Mouse (Mus musculus) heart, embryonic 13.5 days (tissue): Measurements from ENCODE around the gene Cacna1c. TPM values are rescaled to one million over a fixed set of nuclear protein-coding genes. Genes with fewer than 3 reads are reported as not detected.

Experiments
- ATAC-seq: fragments of 200-750 bp; cut with Nextera tagmentation; 2 replicates; pipeline ENCODE4 v1.8.0; 2017; ENCODE audit warnings: moderate TSS enrichment; ENCODE audit not compliant: insufficient number of reproducible peaks, low FRiP score, low TSS enrichment; ENCODE audit errors: extremely low read depth
- H3K27ac ChIP-seq: fragments of 300-500 bp; sonication (generic); replicated peaks from 2 replicates; pipeline ENCODE4 v1.5.1; 2015; ENCODE audit warnings: moderate library complexity, mild to moderate bottlenecking, inconsistent platforms
- H3K27me3 ChIP-seq: fragments of 300-500 bp; sonication (generic); replicated peaks from 2 replicates; pipeline ENCODE4 v1.6.1; 2015; ENCODE audit warnings: mild to moderate bottlenecking, inconsistent platforms
- H3K36me3 ChIP-seq: fragments of 300-500 bp; sonication (generic); 2 replicates; pipeline ENCODE4 v1.6.1; 2015; ENCODE audit warnings: mild to moderate bottlenecking, inconsistent platforms
- H3K4me1 ChIP-seq: fragments of 300-500 bp; sonication (generic); 2 replicates; pipeline ENCODE4 v1.6.1; 2015; ENCODE audit warnings: inconsistent platforms
- H3K4me2 ChIP-seq: fragments of 300-500 bp; sonication (generic); 2 replicates; pipeline ENCODE4 v1.6.1; 2015; ENCODE audit warnings: inconsistent platforms, mild to moderate bottlenecking, moderate library complexity
- H3K4me3 ChIP-seq: fragments of 300-500 bp; sonication (generic); 2 replicates; pipeline ENCODE4 v1.5.1; 2015; ENCODE audit warnings: moderate library complexity, mild to moderate bottlenecking, inconsistent platforms
- H3K9ac ChIP-seq: fragments of 300-500 bp; sonication (generic); 2 replicates; pipeline ENCODE4 v1.6.1; 2015; ENCODE audit warnings: inconsistent platforms, mild to moderate bottlenecking, moderate library complexity
- H3K9me3 ChIP-seq: fragments of 300-500 bp; sonication (generic); 2 replicates; pipeline ENCODE4 v1.6.1; 2016; ENCODE audit warnings: inconsistent platforms
- WGBS: fragments of 180-500 bp; shearing (Covaris S2); methylation state at CpG from one replicate; pipeline ENCODE4 v1.1.7; 2015; ENCODE audit warnings: mixed read lengths; 5-methylcytosine and 5-hydroxymethylcytosine counted together
- polyA plus RNA-seq: library from polyadenylated mRNA; unstranded; fragments of >200 nt; fragmentation: Nextera tagmentation; extraction: Ambion mirVana; gene quantifications from 2 replicates; pipeline ENCODE4 v1.2.1, GENCODE M21; 2015

The Cacna1c gene
- polyA plus RNA-seq, 1 experiment from 2014 or later = 41.8 TPM

DNA sequence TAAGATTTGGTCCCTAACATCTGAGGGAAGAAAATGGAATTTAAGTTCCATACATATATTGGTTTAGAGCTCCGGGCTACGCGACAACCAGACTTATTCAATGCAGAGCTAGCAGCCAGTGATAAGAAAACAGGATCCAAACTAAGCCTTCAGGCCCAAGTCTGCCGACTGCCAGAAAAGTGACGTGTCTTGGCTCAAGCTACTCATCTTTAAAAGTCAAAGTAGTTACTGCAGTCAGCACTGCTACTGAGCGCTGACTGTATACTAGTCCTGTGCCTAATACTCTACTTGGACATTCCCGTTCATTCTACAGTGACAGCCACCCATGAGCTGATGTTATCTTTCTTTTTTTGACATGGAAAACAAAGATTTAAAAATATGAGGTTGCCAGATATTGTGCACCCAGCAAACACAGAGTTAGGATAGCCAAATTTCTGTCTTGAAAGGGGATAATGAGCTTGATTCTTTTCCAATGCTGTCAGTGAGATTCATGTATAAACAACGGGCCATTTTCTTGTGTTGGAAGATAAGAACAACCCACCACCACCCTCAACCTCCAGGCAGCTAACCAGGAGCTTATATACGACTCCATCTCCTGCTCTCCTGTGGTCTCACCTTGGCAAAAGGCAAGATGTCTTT lies 456.1 kb downstream of the Cacna1c start:
- ATAC-seq = no peak
- H3K27ac ChIP-seq = no peak overlapping the region

GRCm38 (mm10) chr6:118739344-118739743 lies 456.9 kb downstream of the Cacna1c start:
- H3K36me3 ChIP-seq = peaks cover 50% of the 10 kb centered on the region
- H3K4me1 ChIP-seq = peaks cover 25% of the 10 kb centered on the region
- no peak overlapping the region for H3K4me2 ChIP-seq
- WGBS = 59% methylated on average over 4 of the region's 4 CpGs
- H3K27ac ChIP-seq = no peak overlapping the region; the same call in 1 of the 2 replicates
- ATAC-seq = no peak
- H3K9ac ChIP-seq = no peak overlapping the region
- H3K9me3 ChIP-seq = no peaks in the 10 kb centered on the region
- no peak overlapping the region for H3K4me3 ChIP-seq
- no peaks in the 10 kb centered on the region for H3K27me3 ChIP-seq

More for the DNA sequence above, 456.1 kb downstream of the Cacna1c start:
- Histone ChIP-seq H3K9ac (no peak overlapping the region), H3K36me3 (peaks cover 50% of the 10 kb centered on the region), H3K4me1 (peaks cover 25% of the 10 kb centered on the region), H3K4me3 (no peak overlapping the region), H3K27me3 (no peaks in the 10 kb centered on the region), H3K4me2 (no peak overlapping the region), H3K9me3 (no peaks in the 10 kb centered on the region)
- WGBS = 63% methylated on average over 9 of the region's 9 CpGs

- H3K9me3 ChIP-seq = no peaks in the 10 kb centered on the region
- peaks cover 51% of the 10 kb centered on the region for H3K36me3 ChIP-seq
- H3K9ac ChIP-seq = no peak overlapping the region
- no peak overlapping the region for H3K4me2 ChIP-seq
- WGBS = 49% methylated on average over 3 of the region's 3 CpGs
- no peak overlapping the region for H3K27ac ChIP-seq
- no peaks in the 10 kb centered on the region for H3K27me3 ChIP-seq
- H3K4me3 ChIP-seq = no peak overlapping the region
- peaks cover 25% of the 10 kb centered on the region for H3K4me1 ChIP-seq
- no peak for ATAC-seq
These were observed 457.6 kb downstream of the Cacna1c start for GRCm38 (mm10) chr6:118738656-118739055.

DNA sequence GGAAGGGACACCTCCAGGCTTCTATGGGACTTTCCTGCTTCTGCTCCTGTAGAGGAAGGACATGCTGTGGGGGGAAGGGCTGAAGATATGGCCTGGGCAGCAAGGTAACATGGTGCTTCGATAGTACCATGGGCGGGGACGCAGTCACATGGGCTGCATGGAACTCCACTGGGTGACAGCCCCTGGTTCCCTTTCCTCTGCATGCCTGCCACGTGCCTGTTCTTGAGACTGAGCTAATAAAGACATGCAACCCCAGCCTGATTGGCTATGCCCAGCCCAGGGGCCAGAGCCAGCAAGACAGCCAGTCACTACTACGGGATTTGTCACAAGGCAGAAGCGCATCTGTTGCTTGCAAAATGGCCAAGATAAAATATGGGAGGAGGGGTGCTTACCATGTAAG lies 459.1 kb downstream of the Cacna1c start:
- no peak for ATAC-seq
- Histone ChIP-seq H3K9me3 (no peaks in the 10 kb centered on the region), H3K36me3 (peaks cover 51% of the 10 kb centered on the region)

DNA sequence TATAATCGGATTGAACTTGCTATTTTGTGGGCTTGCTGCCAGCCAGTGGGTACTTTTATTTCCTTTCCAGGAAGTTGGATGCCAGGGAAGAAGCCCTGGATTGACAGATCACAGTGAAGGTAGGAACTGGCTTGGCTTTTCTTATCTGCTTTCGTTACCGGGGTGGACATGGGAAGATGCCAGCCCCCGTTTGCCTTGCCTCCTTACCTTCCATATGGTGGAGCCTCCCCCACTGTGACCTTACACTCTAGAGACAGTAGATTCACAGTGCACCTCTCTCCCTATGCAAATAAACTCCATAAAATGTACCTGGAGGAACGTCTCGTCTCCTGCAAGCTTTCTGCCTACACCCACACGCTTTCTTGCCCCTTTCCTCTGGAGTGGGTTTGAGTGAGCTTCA lies 459.7 kb downstream of the Cacna1c start:
- peaks cover 46% of the 10 kb centered on the region for H3K36me3 ChIP-seq
- H3K4me3 ChIP-seq = no peak overlapping the region
- no peak overlapping the region for H3K4me2 ChIP-seq
- no peaks in the 10 kb centered on the region for H3K9me3 ChIP-seq
- H3K27me3 ChIP-seq = no peaks in the 10 kb centered on the region
- no peak for ATAC-seq
- H3K4me1 ChIP-seq = peaks cover 40% of the 10 kb centered on the region
- H3K27ac ChIP-seq = no peak overlapping the region
- WGBS = 68% methylated on average over 7 of the region's 7 CpGs
- H3K9ac ChIP-seq = no peak overlapping the region

More for the DNA sequence above, 459.1 kb downstream of the Cacna1c start:
- Histone ChIP-seq H3K4me3 (no peak overlapping the region), H3K4me2 (no peak overlapping the region), H3K27me3 (no peaks in the 10 kb centered on the region), H3K4me1 (peaks cover 35% of the 10 kb centered on the region), H3K9ac (no peak overlapping the region), H3K27ac (no peak overlapping the region)
- WGBS = 69% methylated on average over 6 of the region's 6 CpGs

DNA sequence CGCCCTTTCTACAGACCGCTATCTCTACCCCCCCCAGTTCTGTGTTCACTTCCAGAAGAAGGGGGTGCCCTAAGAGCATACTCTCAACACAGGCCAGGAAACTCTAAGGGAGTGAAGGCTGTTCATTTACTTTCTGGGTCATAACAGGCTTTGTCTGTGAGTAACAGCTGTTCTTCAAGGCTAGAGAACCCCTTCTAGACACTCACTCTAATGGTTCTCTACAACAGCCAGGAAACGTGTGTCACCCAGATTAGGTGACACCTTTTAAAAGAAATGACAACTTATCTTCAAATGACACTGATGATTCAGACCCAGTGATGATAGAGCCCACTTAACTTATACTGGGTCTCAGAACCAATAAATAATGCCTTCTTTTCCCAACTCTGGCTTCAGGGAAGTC lies 461.1 kb downstream of the Cacna1c start:
- Histone ChIP-seq H3K27me3 (no peaks in the 10 kb centered on the region), H3K27ac (no peak overlapping the region), H3K36me3 (peaks cover 45% of the 10 kb centered on the region), H3K4me1 (peaks cover 36% of the 10 kb centered on the region), H3K4me2 (no peak overlapping the region), H3K9ac (no peak overlapping the region), H3K9me3 (no peaks in the 10 kb centered on the region), H3K4me3 (no peak overlapping the region)
- 76% methylated on average over 3 of the region's 3 CpGs for WGBS
- no peak for ATAC-seq

DNA sequence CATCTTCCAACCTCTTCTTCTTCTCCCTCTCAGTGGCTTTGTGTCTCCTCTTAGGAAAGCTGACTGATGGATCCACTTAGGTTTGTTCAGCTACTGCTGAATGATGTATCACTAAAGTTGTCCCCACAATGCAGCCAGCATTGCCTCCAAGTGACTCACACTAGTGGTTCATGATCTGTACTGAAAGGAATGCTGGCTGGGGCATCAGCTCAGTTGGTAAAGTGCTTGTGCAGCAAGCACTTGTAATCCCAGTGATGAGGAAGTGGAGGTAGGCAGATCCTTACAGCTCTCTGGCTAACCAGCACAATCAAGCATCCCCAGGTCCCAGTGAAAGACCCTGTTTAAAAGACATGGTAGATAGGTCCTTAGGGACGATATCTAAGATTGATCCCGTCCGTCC lies 464.3 kb downstream of the Cacna1c start:
- Histone ChIP-seq H3K27me3 (no peaks in the 10 kb centered on the region), H3K4me3 (no peak overlapping the region), H3K4me2 (no peak overlapping the region), H3K36me3 (peaks cover 76% of the 10 kb centered on the region), H3K9ac (no peak overlapping the region), H3K27ac (peak overlapping the region; percentile 42), H3K9me3 (0 out of 2 replicates have a peak, but pooled peaks cover 7% of the 10 kb centered on the region), H3K4me1 (peaks cover 18% of the 10 kb centered on the region)
- 77% methylated on average over 3 of the region's 3 CpGs for WGBS
- ATAC-seq = no peak; the same call in 1 of the 2 replicates

DNA sequence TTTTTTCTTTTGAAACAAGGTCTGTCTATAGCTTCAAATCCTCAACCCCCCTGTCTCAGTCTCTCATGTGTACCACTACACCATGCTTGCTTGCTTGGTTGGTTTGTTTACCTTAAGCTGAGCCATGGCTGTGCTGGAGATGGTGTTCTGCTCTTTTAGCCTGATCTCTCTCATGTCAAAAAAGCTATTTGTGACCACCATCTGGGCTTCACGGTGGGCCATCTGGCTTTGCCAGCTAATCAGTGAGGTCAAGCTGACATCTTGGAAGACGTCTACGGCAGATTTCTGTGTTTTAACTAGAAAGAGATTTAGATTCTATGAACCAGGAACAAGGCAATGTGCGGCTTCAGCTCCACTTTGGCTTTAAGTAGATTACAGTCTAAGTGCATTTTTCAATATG lies 471.3 kb downstream of the Cacna1c start:
- Histone ChIP-seq H3K36me3 (peaks cover 83% of the 10 kb centered on the region), H3K9ac (no peak overlapping the region), H3K4me1 (no peaks in the 10 kb centered on the region), H3K27me3 (no peaks in the 10 kb centered on the region), H3K4me3 (no peak overlapping the region), H3K27ac (no peak overlapping the region), H3K4me2 (no peak overlapping the region), H3K9me3 (0 out of 2 replicates have a peak, but pooled peaks cover 7% of the 10 kb centered on the region)
- 60% methylated on average over 4 of the region's 4 CpGs for WGBS
- ATAC-seq = no peak

GRCm38 (mm10) chr6:118724388-118724787 lies 471.8 kb downstream of the Cacna1c start:
- WGBS = 84% methylated on average over 6 of the region's 6 CpGs

DNA sequence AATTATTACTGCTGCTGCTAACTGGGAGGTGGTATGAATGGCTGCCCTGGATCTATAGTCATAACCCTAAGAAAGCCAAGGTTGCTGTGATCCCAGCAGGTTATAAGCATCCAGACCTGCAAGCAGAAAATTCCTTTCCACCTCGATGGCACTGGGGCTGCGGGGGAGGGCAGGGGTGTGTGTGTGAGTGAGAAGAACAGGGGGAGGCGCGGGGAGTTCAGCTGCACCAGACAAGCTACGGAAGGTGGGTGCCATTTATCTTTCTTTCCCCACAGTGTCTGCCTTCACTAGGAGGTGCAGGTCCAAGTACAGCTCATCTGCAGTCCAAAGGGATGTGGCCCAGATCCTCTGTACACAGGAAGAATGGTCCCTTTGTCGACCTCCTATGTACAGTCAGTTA lies 473.9 kb downstream of the Cacna1c start:
- ATAC-seq = no peak
- WGBS = 61% methylated on average over 6 of the region's 6 CpGs
- no peak overlapping the region for H3K4me2 ChIP-seq
- H3K4me3 ChIP-seq = no peak overlapping the region
- H3K36me3 ChIP-seq = peaks cover 76% of the 10 kb centered on the region
- no peak overlapping the region for H3K9ac ChIP-seq
- peaks cover 11% of the 10 kb centered on the region for H3K4me1 ChIP-seq
- H3K27ac ChIP-seq = no peak overlapping the region
- H3K9me3 ChIP-seq = no peaks in the 10 kb centered on the region
- H3K27me3 ChIP-seq = no peaks in the 10 kb centered on the region

More at GRCm38 (mm10) chr6:118724388-118724787, 471.8 kb downstream of the Cacna1c start:
- Histone ChIP-seq H3K4me2 (no peak overlapping the region), H3K4me1 (peaks cover 3% of the 10 kb centered on the region; the same call in 1 of the 2 replicates), H3K9me3 (0 out of 2 replicates have a peak, but pooled peaks cover 2% of the 10 kb centered on the region), H3K4me3 (no peak overlapping the region), H3K36me3 (peaks cover 82% of the 10 kb centered on the region), H3K27ac (no peak overlapping the region), H3K27me3 (no peaks in the 10 kb centered on the region), H3K9ac (no peak overlapping the region)
- ATAC-seq = no peak

- H3K27ac ChIP-seq = no peak overlapping the region
These were observed 476.7 kb downstream of the Cacna1c start for GRCm38 (mm10) chr6:118719486-118719885.

GRCm38 (mm10) chr6:118713286-118713685 lies 482.9 kb downstream of the Cacna1c start:
- ATAC-seq = no peak
- H3K36me3 ChIP-seq = peaks cover 82% of the 10 kb centered on the region
- H3K4me2 ChIP-seq = no peak overlapping the region
- peaks cover 21% of the 10 kb centered on the region for H3K4me1 ChIP-seq
- no peaks in the 10 kb centered on the region for H3K27me3 ChIP-seq
- no peak overlapping the region for H3K27ac ChIP-seq
- 84% methylated on average over 5 of the region's 5 CpGs for WGBS
- no peak overlapping the region for H3K9ac ChIP-seq
- H3K4me3 ChIP-seq = no peak overlapping the region
- H3K9me3 ChIP-seq = no peaks in the 10 kb centered on the region

More at GRCm38 (mm10) chr6:118719486-118719885, 476.7 kb downstream of the Cacna1c start:
- H3K27me3 ChIP-seq = no peaks in the 10 kb centered on the region
- ATAC-seq = no peak
- H3K9me3 ChIP-seq = no peaks in the 10 kb centered on the region
- no peak overlapping the region for H3K9ac ChIP-seq
- WGBS = 79% methylated on average over 1 of the region's 1 CpGs
- H3K4me1 ChIP-seq = peaks cover 16% of the 10 kb centered on the region
- no peak overlapping the region for H3K4me3 ChIP-seq
- H3K36me3 ChIP-seq = peaks cover 69% of the 10 kb centered on the region
- H3K4me2 ChIP-seq = no peak overlapping the region
